In the genomic region with DNA sequence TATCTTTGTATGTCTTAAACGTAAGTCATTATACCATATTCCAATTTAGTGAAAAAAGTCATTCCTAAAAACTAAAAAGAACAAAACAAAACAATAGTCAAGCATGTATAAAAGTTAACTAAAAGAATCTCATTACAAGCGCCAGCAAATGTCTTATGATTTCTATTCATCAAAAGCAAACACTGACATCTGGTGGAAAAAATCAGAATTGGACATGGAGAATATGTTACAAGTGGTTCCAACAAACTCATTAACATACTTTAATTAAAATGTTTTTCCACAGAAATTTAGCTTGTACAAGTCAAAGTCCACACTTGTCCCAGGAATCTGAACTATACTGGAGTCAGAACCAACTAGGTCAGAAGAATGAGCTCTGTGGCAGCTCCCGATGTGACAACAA, we compare ENCODE assay signal across 10 mouse cellular contexts. TPM values are rescaled to one million over a fixed set of nuclear protein-coding genes. Genes with fewer than 3 reads are reported as not detected.
A peak's percentile ranks its signal among the peaks of the same experiment; 100 is the strongest.
DNase-seq lines count a peak whose midpoint lies in the region; ATAC-seq and TF ChIP-seq lines count a peak whose summit lies in the region.
"Had no signal": no experiment of that assay in that cellular context is flagged by ENCODE, and none has a peak within 500 bp of the region (broad histone marks: within the 10 kb centered on the region; RNA-seq: fewer than 3 reads in every experiment).

No protein-coding gene starts in this region.

- peaks cover 4% of the 10 kb centered on the region; the same call in 1 of the 2 replicates for H3K4me1 ChIP-seq in kidney, adult 2 months (ENCODE audit: control insufficient read depth, insufficient read depth, low read length)
- no peaks in the 10 kb centered on the region for H3K4me1 ChIP-seq in kidney, embryonic 15.5 days
- H3K4me1 ChIP-seq: megakaryocyte, embryonic 14.5 days had no signal

- ATAC-seq in kidney, embryonic 15.5 days (replicated peaks; ENCODE audit: low FRiP score), result no peak

- no peak overlapping the region for H3K4me3 ChIP-seq in kidney, adult 2 months (ENCODE audit: insufficient read depth, low read depth, low read length)
- H3K4me3 ChIP-seq in kidney, embryonic 15.5 days (replicated peaks), result no peak overlapping the region
- H3K4me3 ChIP-seq: megakaryocyte, embryonic 14.5 days had no signal

- no peaks in the 10 kb centered on the region for H3K27me3 ChIP-seq in kidney, adult 2 months (replicated peaks; ENCODE audit: control insufficient read depth, insufficient read depth, low read length)
- no peaks in the 10 kb centered on the region for H3K27me3 ChIP-seq in kidney, embryonic 15.5 days
- H3K27me3 ChIP-seq: megakaryocyte, embryonic 14.5 days had no signal

- H3K36me3 ChIP-seq in kidney, adult 2 months (ENCODE audit: control insufficient read depth, insufficient read depth, low read length), result peaks cover 11% of the 10 kb centered on the region
- H3K36me3 ChIP-seq in kidney, embryonic 15.5 days, result peaks cover 78% of the 10 kb centered on the region

- TF ChIP-seq POLR2A in kidney, adult 2 months (IDR thresholded peaks at IDR 0.05; ENCODE audit: low read depth, low read length), result no peak

- no peak overlapping the region for H3K27ac ChIP-seq in kidney, adult 2 months (ENCODE audit: insufficient read depth, low read depth, low read length)
- H3K27ac ChIP-seq in kidney, embryonic 15.5 days, result no peak overlapping the region

- TF ChIP-seq CTCF in kidney, adult 2 months (conservative IDR thresholded peaks at IDR 0.05; ENCODE audit: insufficient read depth, insufficient read length, low read depth, low read length), result no peak

- WGBS in kidney, adult 2 months, result 37% methylated on average over 3 of the region's 3 CpGs
- WGBS in kidney, embryonic 15.5 days, result 81% methylated on average over 3 of the region's 3 CpGs

- H3K4me2 ChIP-seq in kidney, embryonic 15.5 days, result no peak overlapping the region

- H3K9me3 ChIP-seq in kidney, embryonic 15.5 days (replicated peaks), result no peaks in the 10 kb centered on the region
- H3K9me3 ChIP-seq: megakaryocyte, embryonic 14.5 days had no signal

- no peak overlapping the region for H3K9ac ChIP-seq in kidney, embryonic 15.5 days

- DNase-seq in cerebellum, adult 9-10 months, result peak; percentile 27
- no peak for DNase-seq in cerebellum, adult 9-11 months
- peak; percentile 89 for DNase-seq in kidney, adult 2 months
- peak; percentile 32 for DNase-seq in thymus, postnatal 0 days (ENCODE audit: low spot score)
- DNase-seq in thymus, adult 18-20 months, result no peak
- no peak for DNase-seq in adrenal gland, postnatal 14 days
- DNase-seq in right cerebral cortex, postnatal 10 days (ENCODE audit: low spot score in 2 of 2), result no peak
- DNase-seq: B cell, adult 2 months had no signal

RNA-seq across cellular contexts. Expression of gene Mmadhc, which starts 11.8 kb away (rescaled TPM):
- 48.4 and 58.6 TPM in 2 replicates for polyA plus RNA-seq in kidney, adult 2 months (2012; rRNA removed)
- polyA plus RNA-seq in kidney, embryonic 15.5 days (2015; fragmentation: Nextera tagmentation; extraction: Ambion mirVana), result 154 and 159 TPM in 2 replicates
- 135 and 147 TPM in 2 replicates for polyA plus RNA-seq in thymus, postnatal 0 days (2015; fragmentation: Nextera tagmentation; extraction: Ambion mirVana)
- 110 and 114 TPM in 2 replicates for total RNA-seq in adrenal gland, postnatal 14 days (2021)

Comparison
In these comparisons a context has a peak if more than half of its experiments do, and no peak if none do; other contexts are left out.
1. DNase-seq: peak in cerebellum, adult 9-10 months (single experiment), kidney, adult 2 months (single experiment) and thymus, postnatal 0 days (single experiment); none in cerebellum, adult 9-11 months (single experiment), thymus, adult 18-20 months (0 of 2), adrenal gland, postnatal 14 days (single experiment) and right cerebral cortex, postnatal 10 days (0 of 2).